Mouse (Mus musculus): ENCODE measurements around the gene Tac4.

Gene Tac4

GRCm38 (mm10) chr11:95261178-95261751 lies at the start of gene Tac4:
TSS of gene Tac4 (plus strand) at chr11:95261529.
- DNase-seq (ENCODE audit: low spot score), result no peak

- no peak for DNase-seq (ENCODE audit: low spot score)
Measured at GRCm38 (mm10) chr11:95213607-95214006, 47.7 kb upstream of the Tac4 start.

GRCm38 (mm10) chr11:95214305-95214704 lies 47.0 kb upstream of the Tac4 start:
- DNase-seq (ENCODE audit: low spot score), result no peak

- no peak for DNase-seq (ENCODE audit: low spot score)
Measured at GRCm38 (mm10) chr11:95216193-95216592, 45.1 kb upstream of the Tac4 start.

- DNase-seq (ENCODE audit: low spot score), result no peak
Measured at GRCm38 (mm10) chr11:95219111-95219510, 42.2 kb upstream of the Tac4 start.

GRCm38 (mm10) chr11:95223473-95223872 lies 37.9 kb upstream of the Tac4 start:
- no peak for DNase-seq (ENCODE audit: low spot score)

GRCm38 (mm10) chr11:95224124-95224893 lies 37.0 kb upstream of the Tac4 start:
- DNase-seq (ENCODE audit: low spot score), result no peak

GRCm38 (mm10) chr11:95225448-95225847 lies 35.9 kb upstream of the Tac4 start:
- no peak for DNase-seq (ENCODE audit: low spot score)

GRCm38 (mm10) chr11:95227467-95227866 lies 33.9 kb upstream of the Tac4 start:
- no peak for DNase-seq (ENCODE audit: low spot score)

GRCm38 (mm10) chr11:95231688-95232328 lies 29.5 kb upstream of the Tac4 start:
- peak; percentile 39 for DNase-seq (ENCODE audit: low spot score)

- DNase-seq (ENCODE audit: low spot score), result no peak
Measured at GRCm38 (mm10) chr11:95232329-95232696, 29.0 kb upstream of the Tac4 start.

GRCm38 (mm10) chr11:95238477-95238876 lies 22.9 kb upstream of the Tac4 start:
- no peak for DNase-seq (ENCODE audit: low spot score)

- DNase-seq (ENCODE audit: low spot score), result no peak
Measured at GRCm38 (mm10) chr11:95242653-95243052, 18.7 kb upstream of the Tac4 start.

- DNase-seq (ENCODE audit: low spot score), result no peak
Measured at GRCm38 (mm10) chr11:95245456-95245855, 15.9 kb upstream of the Tac4 start.

GRCm38 (mm10) chr11:95247065-95247464 lies 14.3 kb upstream of the Tac4 start:
- DNase-seq (ENCODE audit: low spot score), result no peak

- no peak for DNase-seq (ENCODE audit: low spot score)
Measured at GRCm38 (mm10) chr11:95250110-95250509, 11.2 kb upstream of the Tac4 start.

GRCm38 (mm10) chr11:95251295-95251694 lies 10.0 kb upstream of the Tac4 start:
- DNase-seq (ENCODE audit: low spot score), result peak; percentile 78

- DNase-seq (ENCODE audit: low spot score), result no peak
Measured at GRCm38 (mm10) chr11:95252104-95252503, 9.2 kb upstream of the Tac4 start.

GRCm38 (mm10) chr11:95254165-95254564 lies 7.2 kb upstream of the Tac4 start:
- no peak for DNase-seq (ENCODE audit: low spot score)

GRCm38 (mm10) chr11:95255747-95256146 lies 5.6 kb upstream of the Tac4 start:
- DNase-seq (ENCODE audit: low spot score), result no peak

GRCm38 (mm10) chr11:95257930-95258329 lies 3.4 kb upstream of the Tac4 start:
- DNase-seq (ENCODE audit: low spot score), result peak; percentile 11

- peak; percentile 59 for DNase-seq (ENCODE audit: low spot score)
Measured at GRCm38 (mm10) chr11:95258490-95258889, 2.8 kb upstream of the Tac4 start.
